Mouse (Mus musculus) CH12.LX (cell line): ENCODE results near the gene Pcdh15. TPM values are rescaled to one million over a fixed set of nuclear protein-coding genes. Genes with fewer than 3 reads are reported as not detected.

ENCODE experiments used
- DNase-seq: peaks from one replicate; pipeline ENCODE4 v3.0.0-alpha.2; 2013; ENCODE audit errors: extremely low read depth
- H3K27ac ChIP-seq: 2 replicates; pipeline ENCODE4 v1.5.1; 2012; ENCODE audit warnings: low read depth, mild to moderate bottlenecking, control low read depth, moderate library complexity; ENCODE audit not compliant: insufficient read depth
- H3K27me3 ChIP-seq: replicated peaks from 2 replicates; pipeline ENCODE3; 2012; ENCODE audit warnings: inconsistent platforms
- H3K36me3 ChIP-seq, 2 experiments: replicated peaks in 1 of 2; 2 replicates each; pipeline versions ENCODE3 to v1.6.1; 2012; ENCODE audit warnings: inconsistent platforms in 1 of 2, low read length in 1 of 2, mild to moderate bottlenecking in 1 of 2, mixed read lengths in 1 of 2, moderate library complexity in 1 of 2; ENCODE audit not compliant: control insufficient read depth in 1 of 2, insufficient read depth in 1 of 2
- H3K4me1 ChIP-seq, 2 experiments: 2 replicates each; pipeline ENCODE4 v1.6.1; 2012; ENCODE audit warnings: inconsistent platforms in 1 of 2, moderate library complexity in 1 of 2; ENCODE audit not compliant: insufficient read depth in 2 of 2, control insufficient read depth in 1 of 2
- H3K4me2 ChIP-seq: 2 replicates; pipeline ENCODE4 v1.6.1; 2012; ENCODE audit warnings: low read depth, mild to moderate bottlenecking, control low read depth; ENCODE audit not compliant: poor library complexity, insufficient read depth, severe bottlenecking
- H3K4me3 ChIP-seq, 3 experiments: fragments of 150-350 bp in 1 of 3; sonication (generic) in 1 of 3; replicated peaks in 1 of 3; 2 replicates each; pipeline versions ENCODE3 to v1.5.1; 2011 to 2012; ENCODE audit warnings: low read depth in 2 of 3, low read length in 2 of 3, mild to moderate bottlenecking in 2 of 3, moderate library complexity in 2 of 3, control low read depth in 1 of 3, improper control_type of control experiment in 1 of 3, inconsistent platforms in 1 of 3, mixed read lengths in 1 of 3; ENCODE audit not compliant: poor library complexity in 1 of 3
- H3K79me2 ChIP-seq: replicated peaks from 2 replicates; pipeline ENCODE4 v1.6.1; 2012; ENCODE audit warnings: mild to moderate bottlenecking, moderate library complexity; ENCODE audit not compliant: control insufficient read depth, poor library complexity, insufficient read depth, severe bottlenecking; ENCODE audit errors: extremely low read depth
- H3K9ac ChIP-seq: 2 replicates; pipeline ENCODE4 v1.6.1; 2012; ENCODE audit warnings: low read depth, mild to moderate bottlenecking, control low read depth, moderate library complexity; ENCODE audit not compliant: insufficient read depth
- H3K9me3 ChIP-seq: replicated peaks from 2 replicates; pipeline ENCODE3; 2012; ENCODE audit warnings: low read length, inconsistent platforms, mixed read lengths
- CHD1 ChIP-seq: IDR thresholded peaks from 2 replicates; pipeline ENCODE4 v1.6.1; 2012; ENCODE audit warnings: low read depth, low read length, improper control_type of control experiment, inconsistent platforms
- CHD2 ChIP-seq: IDR thresholded peaks from 2 replicates; pipeline ENCODE4 v1.6.1; 2011; ENCODE audit warnings: low read length, improper control_type of control experiment
- CTCF ChIP-seq, 2 experiments: IDR thresholded peaks in 1 of 2; conservative IDR thresholded peaks in 1 of 2; 2 replicates each; pipeline ENCODE4 v1.5.1; 2011 to 2012; ENCODE audit warnings: low read depth in 2 of 2, low read length in 2 of 2, improper control_type of control experiment in 1 of 2, inconsistent platforms in 1 of 2, mild to moderate bottlenecking in 1 of 2, moderate library complexity in 1 of 2
- ELF1 ChIP-seq: IDR thresholded peaks from 2 replicates; pipeline ENCODE4 v1.6.1; 2014; ENCODE audit warnings: low read depth, mild to moderate bottlenecking, inconsistent platforms, low read length, improper control_type of control experiment
- ETS1 ChIP-seq: conservative IDR thresholded peaks from 2 replicates; pipeline ENCODE4 v1.6.1; 2012; ENCODE audit warnings: low read depth, mild to moderate bottlenecking, inconsistent platforms, low read length, improper control_type of control experiment, moderate library complexity
- GABPA ChIP-seq: IDR thresholded peaks from 2 replicates; pipeline ENCODE4 v1.6.1; 2012; ENCODE audit warnings: low read depth, low read length, improper control_type of control experiment, inconsistent platforms; ENCODE audit not compliant: insufficient replicate concordance
- HCFC1 ChIP-seq: IDR thresholded peaks from 2 replicates; pipeline ENCODE4 v1.6.1; 2012; ENCODE audit warnings: low read depth, mild to moderate bottlenecking, inconsistent platforms, low read length, improper control_type of control experiment
- JUND ChIP-seq: conservative IDR thresholded peaks from 2 replicates; pipeline ENCODE4 v1.6.1; 2011; ENCODE audit warnings: low read depth, low read length, improper control_type of control experiment
- KAT2A ChIP-seq: IDR thresholded peaks from 2 replicates; pipeline ENCODE4 v1.6.1; 2012; ENCODE audit warnings: low read length, improper control_type of control experiment, inconsistent platforms; ENCODE audit not compliant: insufficient replicate concordance
- MAFK ChIP-seq: IDR thresholded peaks from 2 replicates; pipeline ENCODE4 v1.6.1; 2011; ENCODE audit warnings: low read length, improper control_type of control experiment; ENCODE audit not compliant: insufficient replicate concordance
- MAX ChIP-seq: IDR thresholded peaks from 2 replicates; pipeline ENCODE4 v1.6.1; 2011; ENCODE audit warnings: low read length, improper control_type of control experiment
- MAZ ChIP-seq: IDR thresholded peaks from 2 replicates; pipeline ENCODE4 v1.6.1; 2012; ENCODE audit warnings: low read depth, mild to moderate bottlenecking, inconsistent platforms, low read length, improper control_type of control experiment, moderate library complexity
- MEF2A ChIP-seq: IDR thresholded peaks from 2 replicates; pipeline ENCODE4 v1.6.1; 2014; ENCODE audit warnings: low read depth, mild to moderate bottlenecking, inconsistent platforms, low read length, improper control_type of control experiment, borderline replicate concordance
- MXI1 ChIP-seq: IDR thresholded peaks from 2 replicates; pipeline ENCODE4 v1.6.1; 2011; ENCODE audit warnings: mild to moderate bottlenecking, low read depth, low read length, improper control_type of control experiment
- PAX5 ChIP-seq: IDR thresholded peaks from 2 replicates; pipeline ENCODE4 v1.6.1; 2012; ENCODE audit warnings: low read length, inconsistent platforms, mixed read lengths
- POLR2A ChIP-seq: IDR thresholded peaks from 2 replicates; pipeline ENCODE4 v1.6.1; 2011; ENCODE audit warnings: low read depth, mild to moderate bottlenecking, improper control_type of control experiment, low read length
- POLR2AphosphoS2 ChIP-seq: IDR thresholded peaks from 2 replicates; pipeline ENCODE4 v1.6.1; 2011; ENCODE audit warnings: low read depth, low read length, improper control_type of control experiment
- RAD21 ChIP-seq: IDR thresholded peaks from 2 replicates; pipeline ENCODE4 v1.6.1; 2011; ENCODE audit warnings: low read depth, mild to moderate bottlenecking, low read length, improper control_type of control experiment, moderate library complexity
- RCOR1 ChIP-seq: conservative IDR thresholded peaks from 2 replicates; pipeline ENCODE4 v1.6.1; 2012; ENCODE audit warnings: low read depth, mild to moderate bottlenecking, inconsistent platforms, low read length, improper control_type of control experiment
- SIN3A ChIP-seq: IDR thresholded peaks from 2 replicates; pipeline ENCODE4 v1.6.1; 2012; ENCODE audit warnings: low read length, improper control_type of control experiment, inconsistent platforms
- TBP ChIP-seq: conservative IDR thresholded peaks from 2 replicates; pipeline ENCODE4 v1.6.1; 2011; ENCODE audit warnings: low read depth, low read length, improper control_type of control experiment
- TCF12 ChIP-seq: IDR thresholded peaks from 2 replicates; pipeline ENCODE4 v1.6.1; 2014; ENCODE audit warnings: low read depth, mild to moderate bottlenecking, inconsistent platforms, low read length, improper control_type of control experiment
- USF1 ChIP-seq: IDR thresholded peaks from 2 replicates; pipeline ENCODE4 v1.6.1; 2014; ENCODE audit warnings: low read depth, mild to moderate bottlenecking, inconsistent platforms, low read length, improper control_type of control experiment
- USF2 ChIP-seq: conservative IDR thresholded peaks from 2 replicates; pipeline ENCODE4 v1.6.1; 2011; ENCODE audit warnings: low read depth, low read length, improper control_type of control experiment
- ZKSCAN1 ChIP-seq: IDR thresholded peaks from 2 replicates; pipeline ENCODE4 v1.6.1; 2012; ENCODE audit warnings: low read depth, inconsistent platforms, low read length, improper control_type of control experiment, borderline replicate concordance
- ZMIZ1 ChIP-seq: IDR thresholded peaks from 2 replicates; pipeline ENCODE4 v1.6.1; 2012; ENCODE audit warnings: low read depth, mild to moderate bottlenecking, inconsistent platforms, low read length, improper control_type of control experiment
- dilution Hi-C: fragments of 300-500 bp; cut with MboI; formaldehyde crosslinking; loops from 2 replicates; pipeline ENCODE4 v1.14.3; 2020; ENCODE audit warnings: low sequenced_read_pairs; ENCODE audit not compliant: extremely low pct_unique_long_range_greater_than_20kb, extremely low pct_ligation_motif_present
- in situ Hi-C: fragments of 300-500 bp; cut with MboI; formaldehyde crosslinking; loops from 3 replicates; pipeline ENCODE4 v1.14.3; 2019; ENCODE audit warnings: low sequenced_read_pairs, low pct_ligation_motif_present, low pct_unique_long_range_greater_than_20kb, mixed read lengths
- polyA plus RNA-seq: library from polyadenylated mRNA; unstranded; fragments of >175 nt; gene quantifications from 2 replicates; pipeline ENCODE4 v1.2.1, GENCODE M21; 2012; ENCODE audit warnings: low read depth; ENCODE audit not compliant: insufficient read length
- total RNA-seq, 2 experiments: library from RNA; depleted of rRNA; stranded (reverse); fragments of 300-350 nt in 1 of 2; fragments of >200 nt in 1 of 2; gene quantifications; 2 replicates each; pipeline ENCODE4 v1.2.3; 2012 to 2014

Pcdh15 gene
- total and polyA plus RNA-seq, 3 experiments: not detected

- no peak for TF ChIP-seq ZKSCAN1
- no peak for TF ChIP-seq POLR2AphosphoS2
- no peak for TF ChIP-seq JUND
- no peak for TF ChIP-seq MAFK
- no peak for TF ChIP-seq CHD2
- no peak for TF ChIP-seq MXI1
- no peak for TF ChIP-seq MAX
- TF ChIP-seq ELF1: no peak
- no peak for TF ChIP-seq KAT2A
- no peak for TF ChIP-seq POLR2A
- TF ChIP-seq, all 38 proteins: peak for 0
- no peak for DNase-seq
- no peak overlapping the region for H3K4me3 ChIP-seq
- H3K9ac ChIP-seq: no peak overlapping the region
- in situ Hi-C loops: no loop called here
- no peaks in the 10 kb centered on the region for H3K79me2 ChIP-seq
- H3K4me1 ChIP-seq: no peaks in the 10 kb centered on the region
- no peak overlapping the region for H3K4me2 ChIP-seq
- peaks cover 24% of the 10 kb centered on the region for H3K9me3 ChIP-seq
- H3K36me3 ChIP-seq: no peaks in the 10 kb centered on the region
- dilution Hi-C loops: no loop called here
- no peak overlapping the region for H3K27ac ChIP-seq
- H3K27me3 ChIP-seq: no peaks in the 10 kb centered on the region
Observed at GRCm38 (mm10) chr10:73379001-73379400, 279.9 kb downstream of the Pcdh15 start.

- Histone ChIP-seq H3K36me3 (no peaks in the 10 kb centered on the region), H3K9ac (no peak overlapping the region), H3K27ac (no peak overlapping the region), H3K79me2 (no peaks in the 10 kb centered on the region), H3K4me3 (no peak overlapping the region), H3K4me2 (no peak overlapping the region), H3K27me3 (no peaks in the 10 kb centered on the region), H3K4me1 (no peaks in the 10 kb centered on the region), H3K9me3 (peaks cover 31% of the 10 kb centered on the region)
- dilution Hi-C loops (no loop called here), in situ Hi-C loops (no loop called here)
- no peak for TF ChIP-seq ETS1
- TF ChIP-seq JUND: no peak
- no peak for TF ChIP-seq MAFK
- no peak for TF ChIP-seq CTCF (conservative IDR thresholded peaks at IDR 0.05 in 1 of 2, IDR thresholded peaks at IDR 0.05 in 1 of 2; ENCODE audit: low read depth in 2 of 2, low read length in 2 of 2)
- no peak for TF ChIP-seq RCOR1
- no peak for DNase-seq
Observed at GRCm38 (mm10) chr10:73384003-73384402, 284.9 kb downstream of the Pcdh15 start.

- dilution Hi-C loops: no loop called here
- no peak overlapping the region for H3K4me3 ChIP-seq
Observed at GRCm38 (mm10) chr10:73400426-73400825, 301.3 kb downstream of the Pcdh15 start.

More at GRCm38 (mm10) chr10:73400426-73400825, 301.3 kb downstream of the Pcdh15 start:
- no peaks in the 10 kb centered on the region for H3K79me2 ChIP-seq
- TF ChIP-seq MEF2A: no peak
- no peak for TF ChIP-seq POLR2AphosphoS2
- TF ChIP-seq SIN3A: no peak
- no peak for TF ChIP-seq CTCF (conservative IDR thresholded peaks at IDR 0.05 in 1 of 2, IDR thresholded peaks at IDR 0.05 in 1 of 2; ENCODE audit: low read depth in 2 of 2, low read length in 2 of 2)
- TF ChIP-seq GABPA: no peak
- TF ChIP-seq MAX: no peak
- no peak for TF ChIP-seq ZMIZ1
- no peak for TF ChIP-seq HCFC1
- TF ChIP-seq RAD21: no peak
- no peak for TF ChIP-seq MAZ
- no peak for TF ChIP-seq ZKSCAN1
- TF ChIP-seq TBP: no peak
- no peak for TF ChIP-seq CHD1
- no peak for TF ChIP-seq USF2
- no peak for TF ChIP-seq PAX5
- no peak for TF ChIP-seq USF1
- TF ChIP-seq TCF12: no peak
- no peaks in the 10 kb centered on the region for H3K4me1 ChIP-seq
- no peak overlapping the region for H3K9ac ChIP-seq
- no peak overlapping the region for H3K4me2 ChIP-seq
- DNase-seq: no peak
- no peak overlapping the region for H3K27ac ChIP-seq
- H3K36me3 ChIP-seq: no peaks in the 10 kb centered on the region
- in situ Hi-C loops: no loop called here
- H3K27me3 ChIP-seq: no peaks in the 10 kb centered on the region
- H3K9me3 ChIP-seq: peaks cover 37% of the 10 kb centered on the region
